Mouse (Mus musculus): ENCODE data around the gene Cd81. TPM values are rescaled to one million over a fixed set of nuclear protein-coding genes. Genes with fewer than 3 reads are reported as not detected.

The Cd81 gene
- polyA plus RNA-seq, 1 experiment: 824 TPM

DNA sequence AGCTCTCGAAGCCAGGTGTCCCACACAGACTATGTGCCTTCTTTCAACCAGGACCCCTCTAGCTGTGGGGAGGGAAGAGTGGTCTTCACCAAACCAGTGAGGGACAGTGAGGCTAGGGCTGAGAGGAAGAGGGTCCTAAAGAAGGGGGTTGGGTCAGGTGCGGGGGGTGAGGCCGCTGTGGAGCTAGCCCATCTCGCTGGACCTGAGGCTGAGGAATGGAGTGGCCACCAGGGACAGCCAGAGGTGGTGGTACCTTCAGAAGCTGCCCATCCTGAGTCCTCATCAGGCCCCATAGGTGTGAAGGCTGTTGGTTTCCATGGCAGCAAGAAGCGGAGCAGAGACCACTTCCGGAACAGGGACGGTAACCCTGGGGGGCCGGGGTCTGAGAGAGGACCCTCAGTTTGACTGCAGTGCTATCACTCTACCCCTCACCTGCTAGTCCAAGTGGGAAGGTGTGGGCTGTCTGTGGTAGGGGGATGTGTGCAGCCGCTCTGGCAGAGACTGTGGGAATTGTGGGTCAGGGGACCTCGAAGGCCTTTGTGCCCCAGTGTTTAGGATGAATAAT, 18.0 kb downstream of the Cd81 start:
- Histone ChIP-seq H3K4me1 (ENCODE audit: control insufficient read depth, insufficient read depth, low read length) (peaks cover 15% of the 10 kb centered on the region), H3K27ac (ENCODE audit: insufficient read depth, low read depth, low read length) (no peak overlapping the region), H3K4me3 (ENCODE audit: insufficient read depth, low read depth, low read length) (peak overlapping the region; percentile 91), H3K27me3 (replicated peaks; ENCODE audit: control insufficient read depth, insufficient read depth, low read length) (no peaks in the 10 kb centered on the region), H3K36me3 (ENCODE audit: control insufficient read depth, insufficient read depth, low read length) (peaks cover 2% of the 10 kb centered on the region; the same call in 1 of the 2 replicates)
- TF ChIP-seq POLR2A (IDR thresholded peaks at IDR 0.05; ENCODE audit: low read depth, low read length): no peak
- no peak for TF ChIP-seq CTCF (conservative IDR thresholded peaks at IDR 0.05; ENCODE audit: insufficient read depth, insufficient read length, low read depth, low read length)
- 84% methylated on average over 10 of the region's 10 CpGs for WGBS
- DNase-seq: no peak

GRCm38 (mm10) chr7:143072605-143073004, 20.1 kb downstream of the Cd81 start:
- 93% methylated on average over 5 of the region's 5 CpGs for WGBS
- H3K36me3 ChIP-seq (ENCODE audit: control insufficient read depth, insufficient read depth, low read length): no peaks in the 10 kb centered on the region
- TF ChIP-seq POLR2A (IDR thresholded peaks at IDR 0.05; ENCODE audit: low read depth, low read length): no peak
- TF ChIP-seq CTCF (conservative IDR thresholded peaks at IDR 0.05; ENCODE audit: insufficient read depth, insufficient read length, low read depth, low read length): no peak
- no peak for DNase-seq
- H3K4me3 ChIP-seq (ENCODE audit: insufficient read depth, low read depth, low read length): no peak overlapping the region
- H3K4me1 ChIP-seq (ENCODE audit: control insufficient read depth, insufficient read depth, low read length): peaks cover 15% of the 10 kb centered on the region
- H3K27ac ChIP-seq (ENCODE audit: insufficient read depth, low read depth, low read length): no peak overlapping the region
- H3K27me3 ChIP-seq (replicated peaks; ENCODE audit: control insufficient read depth, insufficient read depth, low read length): no peaks in the 10 kb centered on the region

DNA sequence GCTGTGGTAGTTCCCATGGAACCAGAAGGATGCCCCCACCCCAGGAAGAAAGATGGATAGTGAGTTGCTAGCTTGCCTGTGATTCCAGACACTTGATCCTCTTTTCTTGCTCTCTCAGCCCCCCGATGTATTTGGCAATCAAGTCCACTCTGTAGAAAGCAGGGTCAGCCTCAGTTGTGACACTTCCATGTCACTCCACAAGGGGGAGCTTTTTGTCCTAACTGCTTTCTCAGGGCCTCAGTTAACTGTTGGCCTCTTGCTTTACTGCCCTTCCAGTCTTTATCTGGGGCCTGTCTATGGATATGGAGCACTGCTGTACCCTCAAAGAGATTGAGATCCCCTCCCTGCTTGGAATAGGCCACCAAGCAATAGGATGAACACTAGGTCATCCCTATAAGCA, 20.5 kb downstream of the Cd81 start:
- H3K27ac ChIP-seq (ENCODE audit: insufficient read depth, low read depth, low read length): no peak overlapping the region
- peaks cover 13% of the 10 kb centered on the region for H3K4me1 ChIP-seq (ENCODE audit: control insufficient read depth, insufficient read depth, low read length)
- WGBS: 40% methylated on average over 1 of the region's 1 CpGs
- TF ChIP-seq CTCF (conservative IDR thresholded peaks at IDR 0.05; ENCODE audit: insufficient read depth, insufficient read length, low read depth, low read length): peak; percentile 65
- TF ChIP-seq POLR2A (IDR thresholded peaks at IDR 0.05; ENCODE audit: low read depth, low read length): no peak
- no peaks in the 10 kb centered on the region for H3K27me3 ChIP-seq (replicated peaks; ENCODE audit: control insufficient read depth, insufficient read depth, low read length)
- H3K36me3 ChIP-seq (ENCODE audit: control insufficient read depth, insufficient read depth, low read length): no peaks in the 10 kb centered on the region
- no peak overlapping the region for H3K4me3 ChIP-seq (ENCODE audit: insufficient read depth, low read depth, low read length)
- DNase-seq: peak; percentile 43

DNA sequence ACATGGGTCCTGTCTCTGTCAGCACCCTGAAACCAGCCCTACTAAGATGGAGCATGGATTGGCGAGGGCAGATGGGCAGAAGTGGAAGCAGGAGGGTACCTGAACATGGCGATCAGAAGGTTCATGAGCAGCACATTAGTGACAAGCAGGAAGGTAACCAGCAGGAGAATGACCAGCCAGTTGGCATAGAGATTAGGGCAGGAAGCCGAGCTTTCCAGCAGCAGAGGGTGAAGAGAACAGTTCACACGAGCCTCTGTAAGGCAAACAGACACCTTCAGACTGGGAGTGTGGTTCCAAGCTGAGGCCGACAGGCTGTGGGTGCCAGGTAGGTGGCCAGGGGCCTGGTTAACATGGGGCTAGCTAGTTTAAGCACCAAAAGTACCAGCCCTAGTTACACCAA, 22.9 kb downstream of the Cd81 start:
- no peaks in the 10 kb centered on the region for H3K36me3 ChIP-seq (ENCODE audit: control insufficient read depth, insufficient read depth, low read length)
- DNase-seq: no peak
- H3K27ac ChIP-seq (ENCODE audit: insufficient read depth, low read depth, low read length): no peak overlapping the region
- H3K4me3 ChIP-seq (ENCODE audit: insufficient read depth, low read depth, low read length): no peak overlapping the region
- peaks cover under 1% of the 10 kb centered on the region; the same call in 1 of the 2 replicates for H3K4me1 ChIP-seq (ENCODE audit: control insufficient read depth, insufficient read depth, low read length)
- TF ChIP-seq CTCF (conservative IDR thresholded peaks at IDR 0.05; ENCODE audit: insufficient read depth, insufficient read length, low read depth, low read length): no peak
- 78% methylated on average over 5 of the region's 5 CpGs for WGBS
- H3K27me3 ChIP-seq (replicated peaks; ENCODE audit: control insufficient read depth, insufficient read depth, low read length): no peaks in the 10 kb centered on the region

GRCm38 (mm10) chr7:143077351-143077750, 24.8 kb downstream of the Cd81 start:
- Histone ChIP-seq H3K27ac (ENCODE audit: insufficient read depth, low read depth, low read length) (no peak overlapping the region), H3K4me1 (ENCODE audit: control insufficient read depth, insufficient read depth, low read length) (no peaks in the 10 kb centered on the region), H3K36me3 (ENCODE audit: control insufficient read depth, insufficient read depth, low read length) (no peaks in the 10 kb centered on the region), H3K4me3 (ENCODE audit: insufficient read depth, low read depth, low read length) (no peak overlapping the region), H3K27me3 (replicated peaks; ENCODE audit: control insufficient read depth, insufficient read depth, low read length) (no peaks in the 10 kb centered on the region)
- peak; percentile 28 for DNase-seq
- WGBS: 81% methylated on average over 2 of the region's 2 CpGs
- TF ChIP-seq POLR2A (IDR thresholded peaks at IDR 0.05; ENCODE audit: low read depth, low read length): no peak
- TF ChIP-seq CTCF (conservative IDR thresholded peaks at IDR 0.05; ENCODE audit: insufficient read depth, insufficient read length, low read depth, low read length): no peak

- Histone ChIP-seq H3K27me3 (replicated peaks; ENCODE audit: control insufficient read depth, insufficient read depth, low read length) (no peaks in the 10 kb centered on the region), H3K4me1 (ENCODE audit: control insufficient read depth, insufficient read depth, low read length) (no peaks in the 10 kb centered on the region), H3K36me3 (ENCODE audit: control insufficient read depth, insufficient read depth, low read length) (no peaks in the 10 kb centered on the region), H3K4me3 (ENCODE audit: insufficient read depth, low read depth, low read length) (no peak overlapping the region), H3K27ac (ENCODE audit: insufficient read depth, low read depth, low read length) (no peak overlapping the region)
- TF ChIP-seq CTCF (conservative IDR thresholded peaks at IDR 0.05; ENCODE audit: insufficient read depth, insufficient read length, low read depth, low read length) (no peak), POLR2A (IDR thresholded peaks at IDR 0.05; ENCODE audit: low read depth, low read length) (no peak)
- no peak for DNase-seq
- 69% methylated on average over 6 of the region's 6 CpGs for WGBS
Observed at GRCm38 (mm10) chr7:143082024-143082423, 29.5 kb downstream of the Cd81 start.

- Histone ChIP-seq H3K36me3 (ENCODE audit: control insufficient read depth, insufficient read depth, low read length) (no peaks in the 10 kb centered on the region), H3K4me1 (ENCODE audit: control insufficient read depth, insufficient read depth, low read length) (no peaks in the 10 kb centered on the region), H3K27ac (ENCODE audit: insufficient read depth, low read depth, low read length) (no peak overlapping the region), H3K27me3 (replicated peaks; ENCODE audit: control insufficient read depth, insufficient read depth, low read length) (no peaks in the 10 kb centered on the region), H3K4me3 (ENCODE audit: insufficient read depth, low read depth, low read length) (no peak overlapping the region)
- TF ChIP-seq POLR2A (IDR thresholded peaks at IDR 0.05; ENCODE audit: low read depth, low read length): no peak
- TF ChIP-seq CTCF (conservative IDR thresholded peaks at IDR 0.05; ENCODE audit: insufficient read depth, insufficient read length, low read depth, low read length): no peak
- DNase-seq: no peak
- 86% methylated on average over 2 of the region's 2 CpGs for WGBS
Observed at GRCm38 (mm10) chr7:143083708-143084107, 31.2 kb downstream of the Cd81 start.
